ENCODE assay signal across 11 mouse cellular contexts in genomic region chr1:180363317-180363716, GRCm38 (mm10). TPM values are rescaled to one million over a fixed set of nuclear protein-coding genes. Genes with fewer than 3 reads are reported as not detected.
DNase-seq lines count a peak whose midpoint lies in the region; ATAC-seq and TF ChIP-seq lines count a peak whose summit lies in the region.
"Had no signal": no experiment of that assay in that cellular context is flagged by ENCODE, and none has a peak within 500 bp of the region (broad histone marks: within the 10 kb centered on the region; RNA-seq: fewer than 3 reads in every experiment).

No protein-coding gene starts in this region.

- H3K9ac ChIP-seq in kidney, embryonic 15.5 days, result no peak overlapping the region
- H3K9ac ChIP-seq in stomach, embryonic 15.5 days, result no peak overlapping the region
- no peak overlapping the region for H3K9ac ChIP-seq in stomach, postnatal 0 days (ENCODE audit: low read length)
- H3K9ac ChIP-seq: limb, embryonic 12.5 days had no signal

- DNase-seq in heart, embryonic 10.5 days (ENCODE audit: low spot score), result no peak
- no peak for DNase-seq in heart, postnatal 25 days (ENCODE audit: low spot score)
- no peak for DNase-seq in kidney, postnatal 25 days
- no peak for DNase-seq in stomach, postnatal 0 days (ENCODE audit: low spot score)
- DNase-seq in left cerebral cortex, postnatal 36 days (ENCODE audit: low spot score in 2 of 2), result no peak
- DNase-seq in layer of hippocampus, adult 11-12 months (ENCODE audit: low spot score), result no peak
- DNase-seq: embryo, embryonic 11 days; gastrocnemius, postnatal 14 days had no signal

- H3K27ac ChIP-seq in heart, embryonic 10.5 days, result peak overlapping the region; percentile 82
- peak overlapping the region; percentile 85 for H3K27ac ChIP-seq in kidney, embryonic 15.5 days
- H3K27ac ChIP-seq in stomach, embryonic 15.5 days, result 0 out of 2 replicates have a peak overlapping the region, but pooled peaks have one; percentile 5
- no peak overlapping the region for H3K27ac ChIP-seq in stomach, postnatal 0 days (replicated peaks)
- H3K27ac ChIP-seq: limb, embryonic 12.5 days had no signal

- TF ChIP-seq CTCF in stomach, postnatal 0 days (IDR thresholded peaks at IDR 0.05; ENCODE audit: low read depth), result no peak

- peaks cover 51% of the 10 kb centered on the region for H3K4me1 ChIP-seq in heart, embryonic 10.5 days
- H3K4me1 ChIP-seq in kidney, embryonic 15.5 days, result peaks cover 65% of the 10 kb centered on the region
- H3K4me1 ChIP-seq in stomach, embryonic 15.5 days, result peaks cover 38% of the 10 kb centered on the region
- peaks cover 6% of the 10 kb centered on the region; the same call in 1 of the 2 replicates for H3K4me1 ChIP-seq in stomach, postnatal 0 days (replicated peaks; ENCODE audit: control insufficient read depth, insufficient read depth)

- H3K9me3 ChIP-seq in heart, embryonic 10.5 days, result no peaks in the 10 kb centered on the region
- H3K9me3 ChIP-seq in kidney, embryonic 15.5 days (replicated peaks), result no peaks in the 10 kb centered on the region
- H3K9me3 ChIP-seq in stomach, embryonic 15.5 days, result no peaks in the 10 kb centered on the region
- no peaks in the 10 kb centered on the region for H3K9me3 ChIP-seq in stomach, postnatal 0 days (ENCODE audit: control insufficient read depth, low read length)
- H3K9me3 ChIP-seq: limb, embryonic 12.5 days had no signal

- H3K4me2 ChIP-seq in kidney, embryonic 15.5 days, result no peak overlapping the region
- no peak overlapping the region for H3K4me2 ChIP-seq in stomach, embryonic 15.5 days
- no peak overlapping the region for H3K4me2 ChIP-seq in stomach, postnatal 0 days (replicated peaks; ENCODE audit: low read depth)
- H3K4me2 ChIP-seq: limb, embryonic 12.5 days had no signal

- peaks cover 52% of the 10 kb centered on the region for H3K27me3 ChIP-seq in heart, embryonic 10.5 days (ENCODE audit: insufficient read depth, poor library complexity, severe bottlenecking)
- no peaks in the 10 kb centered on the region for H3K27me3 ChIP-seq in kidney, embryonic 15.5 days
- H3K27me3 ChIP-seq in stomach, embryonic 15.5 days (replicated peaks), result no peaks in the 10 kb centered on the region
- H3K27me3 ChIP-seq in stomach, postnatal 0 days (ENCODE audit: control insufficient read depth, insufficient read depth, low read length), result no peaks in the 10 kb centered on the region
- H3K27me3 ChIP-seq: limb, embryonic 12.5 days had no signal

- no peak for TF ChIP-seq EP300 in stomach, postnatal 0 days (optimal IDR thresholded peaks at IDR 0.05)

- WGBS in heart, embryonic 10.5 days, result 36% methylated on average over 3 of the region's 3 CpGs
- WGBS in kidney, embryonic 15.5 days, result 54% methylated on average over 3 of the region's 3 CpGs
- 59% methylated on average over 3 of the region's 3 CpGs for WGBS in stomach, embryonic 15.5 days
- 57% methylated on average over 3 of the region's 3 CpGs for WGBS in stomach, postnatal 0 days

- H3K36me3 ChIP-seq in heart, embryonic 10.5 days, result no peaks in the 10 kb centered on the region
- H3K36me3 ChIP-seq in kidney, embryonic 15.5 days, result peaks cover 6% of the 10 kb centered on the region; the same call in 1 of the 2 replicates
- H3K36me3 ChIP-seq in stomach, embryonic 15.5 days, result no peaks in the 10 kb centered on the region
- H3K36me3 ChIP-seq in stomach, postnatal 0 days (ENCODE audit: control insufficient read depth, insufficient read depth, low read length), result no peaks in the 10 kb centered on the region

- H3K4me3 ChIP-seq in heart, embryonic 10.5 days, result no peak overlapping the region
- no peak overlapping the region for H3K4me3 ChIP-seq in kidney, embryonic 15.5 days (replicated peaks)
- H3K4me3 ChIP-seq in stomach, embryonic 15.5 days (replicated peaks), result no peak overlapping the region
- H3K4me3 ChIP-seq in stomach, postnatal 0 days (ENCODE audit: low read depth, low read length), result no peak overlapping the region
- H3K4me3 ChIP-seq: limb, embryonic 12.5 days had no signal

- intact Hi-C loops in heart, postnatal 25 days (cut with DNase I), result loop anchor here (2.0 kb wide), 1 partner anchor 31 kb away; no protein-coding TSS in a partner anchor
- intact Hi-C loops in left cerebral cortex, postnatal 36 days (cut with DNase I), result no loop called here

- ATAC-seq in kidney, embryonic 15.5 days (replicated peaks; ENCODE audit: low FRiP score), result no peak
- no peak for ATAC-seq in stomach, embryonic 15.5 days (ENCODE audit: insufficient read depth, low FRiP score, low read depth)
- no peak for ATAC-seq in stomach, postnatal 0 days (ENCODE audit: low FRiP score, low TSS enrichment)

RNA-seq across cellular contexts. Expression of gene Itpkb, which starts 33.0 kb away (rescaled TPM):
- polyA plus RNA-seq in heart, embryonic 10.5 days (2016; fragmentation: Nextera tagmentation; extraction: Ambion mirVana), result 4.0 and 4.6 TPM in 2 replicates
- total RNA-seq in heart, postnatal 25 days (2021), result 10 to 100 TPM; 56.1 to 63.6 TPM
- polyA plus RNA-seq in kidney, embryonic 15.5 days (2015; fragmentation: Nextera tagmentation; extraction: Ambion mirVana), result 8.8 and 9.4 TPM in 2 replicates
- polyA plus RNA-seq in stomach, embryonic 15.5 days (2015; fragmentation: Nextera tagmentation; extraction: Ambion mirVana), result 8.9 and 9.4 TPM in 2 replicates
- polyA plus RNA-seq in stomach, postnatal 0 days (2015; fragmentation: Nextera tagmentation; extraction: Ambion mirVana), result 3.7 and 4.0 TPM in 2 replicates
- total RNA-seq in left cerebral cortex, postnatal 36 days (2021), result 10 to 100 TPM; 13.4 to 19.0 TPM
